21 mouse cellular contexts compared by ENCODE assay signal in the genomic region with DNA sequence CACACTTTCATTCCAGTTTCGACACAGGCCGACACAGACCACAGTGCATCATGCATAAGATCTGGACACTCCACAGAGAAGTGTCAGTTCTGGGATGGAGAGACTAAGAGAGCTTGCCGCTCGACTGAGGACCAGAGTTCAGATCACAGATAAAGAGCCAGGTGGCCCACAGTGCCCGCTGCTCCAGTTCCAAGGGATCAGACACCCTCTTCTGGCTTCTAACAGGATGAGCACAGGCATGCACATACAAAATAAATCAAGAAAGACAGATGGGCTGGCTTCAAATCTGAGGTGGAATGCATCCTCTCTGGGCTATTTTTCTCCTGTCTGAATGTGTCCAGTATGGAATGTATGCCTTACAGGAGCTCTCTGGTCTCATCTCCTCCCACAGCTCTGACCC.
"Had no signal": no experiment of that assay in that cellular context is flagged by ENCODE, and none has a peak within 500 bp of the region (broad histone marks: within the 10 kb centered on the region; RNA-seq: fewer than 3 reads in every experiment).

No protein-coding gene starts in this region.

- H3K27ac ChIP-seq: limb, embryonic 10.5 days; limb, embryonic 13.5 days; liver, embryonic 12.5 days; liver, embryonic 15.5 days; lung, embryonic 15.5 days; neural tube, embryonic 12.5 days; neural tube, embryonic 15.5 days; stomach, postnatal 0 days had no signal

- H3K27me3 ChIP-seq: limb, embryonic 13.5 days; liver, embryonic 12.5 days; liver, embryonic 15.5 days; lung, embryonic 15.5 days; neural tube, embryonic 12.5 days; neural tube, embryonic 15.5 days had no signal

- DNase-seq: kidney, postnatal 10 days; kidney, postnatal 36 days; liver; lung, adult 18-20 months; lung, postnatal 10 days; lung, postnatal 36 days; midbrain, embryonic 14.5 days; right cerebral cortex, adult 18-20 months; right cerebral cortex, postnatal 14 days; right cerebral cortex, postnatal 4 days; thymus, adult 2 months; thymus, postnatal 25 days had no signal

- H3K4me3 ChIP-seq: limb, embryonic 10.5 days; limb, embryonic 13.5 days; liver, embryonic 12.5 days; liver, embryonic 15.5 days; lung, embryonic 15.5 days; neural tube, embryonic 12.5 days; neural tube, embryonic 15.5 days had no signal

- H3K4me2 ChIP-seq: limb, embryonic 13.5 days; liver, embryonic 12.5 days; liver, embryonic 15.5 days; lung, embryonic 15.5 days; midbrain, embryonic 11.5 days; neural tube, embryonic 12.5 days; neural tube, embryonic 15.5 days had no signal

- H3K9me3 ChIP-seq: limb, embryonic 10.5 days; liver, embryonic 15.5 days; lung, embryonic 15.5 days; neural tube, embryonic 12.5 days; neural tube, embryonic 15.5 days had no signal

- H3K9ac ChIP-seq: limb, embryonic 13.5 days; liver, embryonic 12.5 days; liver, embryonic 15.5 days; lung, embryonic 15.5 days; neural tube, embryonic 12.5 days; neural tube, embryonic 15.5 days had no signal

- H3K4me1 ChIP-seq: limb, embryonic 13.5 days; neural tube, embryonic 15.5 days had no signal

- H3K36me3 ChIP-seq: limb, embryonic 10.5 days; limb, embryonic 13.5 days; liver, embryonic 12.5 days; liver, embryonic 15.5 days; lung, embryonic 15.5 days; neural tube, embryonic 12.5 days; neural tube, embryonic 15.5 days had no signal
